ENCODE assay signal across 21 mouse cellular contexts in the genomic region with DNA sequence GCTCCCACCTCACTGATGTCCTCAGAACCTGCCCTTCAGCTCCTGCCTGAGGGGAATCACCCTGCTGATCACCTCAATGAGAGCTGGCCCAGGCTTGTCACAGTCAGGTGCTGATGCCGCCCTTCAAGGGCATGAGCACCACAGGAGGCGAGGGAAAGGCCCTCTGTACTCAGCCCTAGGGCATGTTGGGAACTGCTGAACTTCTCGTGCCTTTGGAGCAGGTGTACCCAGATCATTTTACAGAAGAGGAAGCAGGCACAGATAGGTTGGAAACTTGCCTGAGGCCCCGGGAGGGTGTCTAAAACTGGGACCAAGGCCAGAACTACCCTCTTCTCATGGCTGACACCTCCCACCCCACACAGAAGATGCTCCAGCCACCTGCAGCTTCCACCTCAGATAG. TPM values are rescaled to one million over a fixed set of nuclear protein-coding genes. Genes with fewer than 3 reads are reported as not detected.
DNase-seq lines count a peak whose midpoint lies in the region; ATAC-seq and TF ChIP-seq lines count a peak whose summit lies in the region.
"Had no signal": no experiment of that assay in that cellular context is flagged by ENCODE, and none has a peak within 500 bp of the region (broad histone marks: within the 10 kb centered on the region; RNA-seq: fewer than 3 reads in every experiment).

No protein-coding gene starts in this region.

- no peaks in the 10 kb centered on the region for H3K9me3 ChIP-seq in hindbrain, postnatal 0 days (ENCODE audit: low read length)
- H3K9me3 ChIP-seq in hindbrain, embryonic 16.5 days (ENCODE audit: control insufficient read depth, low read length) = no peaks in the 10 kb centered on the region
- H3K9me3 ChIP-seq in ES-E14 (ENCODE audit: control insufficient read depth, insufficient read depth, low read depth, low read length) = no peaks in the 10 kb centered on the region
- no peaks in the 10 kb centered on the region for H3K9me3 ChIP-seq in stomach, embryonic 15.5 days
- no peaks in the 10 kb centered on the region for H3K9me3 ChIP-seq in hindbrain, embryonic 11.5 days (ENCODE audit: control insufficient read depth, low read length)
- H3K9me3 ChIP-seq: limb, embryonic 12.5 days; midbrain, embryonic 13.5 days had no signal

- no peak overlapping the region for H3K4me2 ChIP-seq in hindbrain, postnatal 0 days (ENCODE audit: low read depth, low read length)
- no peak overlapping the region for H3K4me2 ChIP-seq in hindbrain, embryonic 16.5 days (ENCODE audit: low read length)
- H3K4me2 ChIP-seq in stomach, embryonic 15.5 days = no peak overlapping the region
- no peak overlapping the region for H3K4me2 ChIP-seq in hindbrain, embryonic 11.5 days (replicated peaks; ENCODE audit: low read depth, low read length)
- H3K4me2 ChIP-seq: limb, embryonic 12.5 days; midbrain, embryonic 13.5 days had no signal

- in situ Hi-C loops in ES-E14 (cut with MboI; ENCODE audit: low sequenced_read_pairs in 2 of 2, unreplicated experiment in 2 of 2) = loop anchor here in 1 of 2 experiments (10.0 to 25.0 kb wide), 2 partner anchors 156 to 319 kb away; no protein-coding TSS in a partner anchor

- H3K4me1 ChIP-seq in hindbrain, postnatal 0 days (ENCODE audit: insufficient read depth, low read length) = no peaks in the 10 kb centered on the region
- H3K4me1 ChIP-seq in hindbrain, embryonic 16.5 days (ENCODE audit: control insufficient read depth, insufficient read depth, low read depth, low read length) = no peaks in the 10 kb centered on the region
- H3K4me1 ChIP-seq in ES-E14 (ENCODE audit: control insufficient read depth in 2 of 2, insufficient read depth in 2 of 2, low read length in 2 of 2, poor library complexity in 1 of 2) = peaks cover 0 to 9% of the 10 kb centered on the region in 2 experiments; a peak in 2 of 4 replicates
- H3K4me1 ChIP-seq in stomach, embryonic 15.5 days = peaks cover 12% of the 10 kb centered on the region; the same call in 1 of the 2 replicates
- H3K4me1 ChIP-seq in hindbrain, embryonic 11.5 days (replicated peaks; ENCODE audit: control insufficient read depth, insufficient read depth, low read length) = no peaks in the 10 kb centered on the region
- H3K4me1 ChIP-seq: limb, embryonic 12.5 days had no signal

- no peak overlapping the region for H3K4me3 ChIP-seq in hindbrain, postnatal 0 days (ENCODE audit: low read length)
- no peak overlapping the region for H3K4me3 ChIP-seq in hindbrain, embryonic 16.5 days (ENCODE audit: low read length)
- no peak overlapping the region for H3K4me3 ChIP-seq in ES-E14 (ENCODE audit: insufficient read depth in 1 of 2, low read depth in 1 of 2, low read length in 2 of 2, poor library complexity in 1 of 2, severe bottlenecking in 1 of 2)
- H3K4me3 ChIP-seq in stomach, embryonic 15.5 days (replicated peaks) = no peak overlapping the region
- H3K4me3 ChIP-seq in hindbrain, embryonic 11.5 days (ENCODE audit: low read depth, low read length) = no peak overlapping the region
- no peak overlapping the region for H3K4me3 ChIP-seq in layer of hippocampus, adult 2 months
- H3K4me3 ChIP-seq: erythroblast, embryonic 14.5 days; gastrocnemius, adult 2 months; heart, adult 2 months; limb, embryonic 12.5 days; midbrain, embryonic 13.5 days; myocyte had no signal

- ATAC-seq in hindbrain, postnatal 0 days = no peak
- ATAC-seq in hindbrain, embryonic 16.5 days = no peak
- ATAC-seq in stomach, embryonic 15.5 days (ENCODE audit: insufficient read depth, low FRiP score, low read depth) = no peak
- ATAC-seq in hindbrain, embryonic 11.5 days (ENCODE audit: low FRiP score) = no peak
- ATAC-seq: forebrain, embryonic 16.5 days; midbrain, embryonic 13.5 days had no signal

- H3K36me3 ChIP-seq in hindbrain, postnatal 0 days (ENCODE audit: insufficient read depth, low read length) = no peaks in the 10 kb centered on the region
- no peaks in the 10 kb centered on the region for H3K36me3 ChIP-seq in hindbrain, embryonic 16.5 days (ENCODE audit: control insufficient read depth, insufficient read depth, low read length)
- no peaks in the 10 kb centered on the region for H3K36me3 ChIP-seq in ES-E14 (ENCODE audit: control insufficient read depth, insufficient read depth, low read length, poor library complexity, severe bottlenecking)
- H3K36me3 ChIP-seq in stomach, embryonic 15.5 days = no peaks in the 10 kb centered on the region
- no peaks in the 10 kb centered on the region for H3K36me3 ChIP-seq in hindbrain, embryonic 11.5 days (ENCODE audit: control insufficient read depth, insufficient read depth, low read length)
- H3K36me3 ChIP-seq: limb, embryonic 12.5 days; midbrain, embryonic 13.5 days had no signal

- DNase-seq in hindbrain, postnatal 0 days (ENCODE audit: low spot score) = peak; percentile 15
- DNase-seq in lung, postnatal 36 days = peak; percentile 23
- DNase-seq in lung, postnatal 14 days = no peak
- peak; percentile 76 for DNase-seq in ES-E14 (ENCODE audit: low read depth, low spot score)
- DNase-seq in hindbrain, embryonic 11.5 days (ENCODE audit: low spot score) = no peak
- no peak for DNase-seq in layer of hippocampus, adult 2 months (ENCODE audit: low spot score in 2 of 2)
- DNase-seq: adrenal gland, adult 2 months; cerebellum, adult 11-12 months; gastrocnemius, adult 2 months; heart, adult 2 months; layer of hippocampus, postnatal 36 days; right cerebral cortex, adult 18-20 months had no signal

- no peak overlapping the region for H3K27ac ChIP-seq in hindbrain, postnatal 0 days
- H3K27ac ChIP-seq in hindbrain, embryonic 16.5 days (ENCODE audit: low read depth, low read length) = no peak overlapping the region
- no peak overlapping the region for H3K27ac ChIP-seq in ES-E14 (ENCODE audit: insufficient read depth, low read depth, low read length, poor library complexity, severe bottlenecking)
- H3K27ac ChIP-seq in stomach, embryonic 15.5 days = peak overlapping the region; percentile 41; the same call in 1 of the 2 replicates
- no peak overlapping the region for H3K27ac ChIP-seq in hindbrain, embryonic 11.5 days (ENCODE audit: low read depth, low read length)
- no peak overlapping the region for H3K27ac ChIP-seq in layer of hippocampus, adult 2 months
- H3K27ac ChIP-seq: gastrocnemius, adult 2 months; heart, adult 2 months; limb, embryonic 12.5 days; liver, embryonic 14.5 days; macrophage; midbrain, embryonic 13.5 days had no signal

- 49% methylated on average over 4 of the region's 4 CpGs for WGBS in hindbrain, postnatal 0 days
- 54% methylated on average over 4 of the region's 4 CpGs for WGBS in hindbrain, embryonic 16.5 days
- 47% methylated on average over 4 of the region's 4 CpGs for WGBS in stomach, embryonic 15.5 days
- WGBS in hindbrain, embryonic 11.5 days = 53% methylated on average over 4 of the region's 4 CpGs

- H3K9ac ChIP-seq in hindbrain, postnatal 0 days (replicated peaks; ENCODE audit: low read length) = no peak overlapping the region
- no peak overlapping the region for H3K9ac ChIP-seq in hindbrain, embryonic 16.5 days (ENCODE audit: low read depth, low read length)
- no peak overlapping the region for H3K9ac ChIP-seq in ES-E14 (ENCODE audit: insufficient read depth, low read depth, low read length, poor library complexity, severe bottlenecking)
- no peak overlapping the region for H3K9ac ChIP-seq in stomach, embryonic 15.5 days
- H3K9ac ChIP-seq in hindbrain, embryonic 11.5 days (ENCODE audit: low read depth, low read length) = no peak overlapping the region
- H3K9ac ChIP-seq: limb, embryonic 12.5 days; liver, embryonic 14.5 days; midbrain, embryonic 13.5 days had no signal

- no peaks in the 10 kb centered on the region for H3K27me3 ChIP-seq in hindbrain, postnatal 0 days (ENCODE audit: insufficient read depth, low read length)
- H3K27me3 ChIP-seq in hindbrain, embryonic 16.5 days (replicated peaks; ENCODE audit: control insufficient read depth, insufficient read depth, low read length) = no peaks in the 10 kb centered on the region
- no peaks in the 10 kb centered on the region for H3K27me3 ChIP-seq in stomach, embryonic 15.5 days (replicated peaks)
- no peaks in the 10 kb centered on the region for H3K27me3 ChIP-seq in hindbrain, embryonic 11.5 days (ENCODE audit: control insufficient read depth, insufficient read depth, low read length)
- H3K27me3 ChIP-seq: midbrain, embryonic 13.5 days had no signal

- TF ChIP-seq CTCF in hindbrain, postnatal 0 days (IDR thresholded peaks at IDR 0.05; ENCODE audit: low read depth) = no peak
- no peak for TF ChIP-seq CTCF in layer of hippocampus, adult 2 months (conservative IDR thresholded peaks at IDR 0.05)

TF ChIP-seq in ES-E14, 5 proteins besides CTCF, POLR2A, EP300 and RAD21:
- TF ChIP-seq ZC3H11A (IDR thresholded peaks at IDR 0.05; ENCODE audit: borderline replicate concordance, low read depth, low read length) (no peak), ZNF384 (IDR thresholded peaks at IDR 0.05; ENCODE audit: low read depth, low read length) (no peak), CHD2 (IDR thresholded peaks at IDR 0.05; ENCODE audit: low read depth, low read length) (no peak), MAFK (IDR thresholded peaks at IDR 0.05; ENCODE audit: insufficient read depth, low read depth, low read length) (no peak), HCFC1 (IDR thresholded peaks at IDR 0.05; ENCODE audit: borderline replicate concordance, insufficient read depth, low read length) (no peak)

RNA-seq across cellular contexts. Expression of a gene that starts 5.5 kb away (rescaled TPM):
- 2.0 and 4.1 TPM in 2 replicates for total RNA-seq in hindbrain, postnatal 0 days (2014; rRNA removed)
- polyA plus RNA-seq in hindbrain, postnatal 0 days (2015; fragmentation: Nextera tagmentation; extraction: Ambion mirVana) = 0.76 and 1.3 TPM in 2 replicates
- polyA plus RNA-seq in hindbrain, embryonic 16.5 days (2015; fragmentation: Nextera tagmentation; extraction: Ambion mirVana) = 1.6 and 2.1 TPM in 2 replicates
- total RNA-seq in ES-E14 (2012; rRNA removed) = 1.6 and 3.2 TPM in 2 replicates
- 16.8 and 21.9 TPM in 2 replicates for polyA plus RNA-seq in stomach, embryonic 15.5 days (2015; fragmentation: Nextera tagmentation; extraction: Ambion mirVana)
- polyA plus RNA-seq in hindbrain, embryonic 11.5 days (2014; fragmentation: Nextera tagmentation; extraction: Ambion mirVana) = 0.14 and 0.56 TPM in 2 replicates
- total RNA-seq in layer of hippocampus, adult 2 months (2021) = under 1 TPM; 0.34 to 0.49 TPM

RNA-seq across cellular contexts. Expression of a gene that starts 23.0 kb away (rescaled TPM):
- 36.6 and 43.0 TPM in 2 replicates for total RNA-seq in hindbrain, postnatal 0 days (2014; rRNA removed)
- 49.3 and 54.4 TPM in 2 replicates for polyA plus RNA-seq in hindbrain, postnatal 0 days (2015; fragmentation: Nextera tagmentation; extraction: Ambion mirVana)
- 57.7 and 65.3 TPM in 2 replicates for polyA plus RNA-seq in hindbrain, embryonic 16.5 days (2015; fragmentation: Nextera tagmentation; extraction: Ambion mirVana)
- 104 and 146 TPM in 2 replicates for total RNA-seq in ES-E14 (2012; rRNA removed)
- 37.9 and 39.8 TPM in 2 replicates for polyA plus RNA-seq in stomach, embryonic 15.5 days (2015; fragmentation: Nextera tagmentation; extraction: Ambion mirVana)
- 37.4 and 43.7 TPM in 2 replicates for polyA plus RNA-seq in hindbrain, embryonic 11.5 days (2014; fragmentation: Nextera tagmentation; extraction: Ambion mirVana)
- total RNA-seq in layer of hippocampus, adult 2 months (2021) = 10 to 100 TPM; 20.8 to 23.7 TPM

Comparison
In these comparisons a context has a peak if more than half of its experiments do, and no peak if none do; other contexts are left out.
1. DNase-seq: peak in hindbrain, postnatal 0 days (single experiment), lung, postnatal 36 days (single experiment) and ES-E14 (single experiment); none in lung, postnatal 14 days (single experiment), hindbrain, embryonic 11.5 days (single experiment) and layer of hippocampus, adult 2 months (0 of 2).